19 mouse cellular contexts compared by ENCODE assay signal in genomic region chr15:85173425-85173824, GRCm38 (mm10). TPM values are rescaled to one million over a fixed set of nuclear protein-coding genes. Genes with fewer than 3 reads are reported as not detected.
DNase-seq lines count a peak whose midpoint lies in the region; ATAC-seq and TF ChIP-seq lines count a peak whose summit lies in the region.
"Had no signal": no experiment of that assay in that cellular context is flagged by ENCODE, and none has a peak within 500 bp of the region (broad histone marks: within the 10 kb centered on the region; RNA-seq: fewer than 3 reads in every experiment).

No protein-coding gene starts in this region.

- intact Hi-C loops in gastrocnemius, adult 2 months (cut with DNase I) = no loop called here
- intact Hi-C loops in gastrocnemius, postnatal 36 days (cut with DNase I) = no loop called here

- peaks cover 8% of the 10 kb centered on the region; the same call in 1 of the 2 replicates for H3K4me1 ChIP-seq in intestine, embryonic 15.5 days (replicated peaks)
- no peaks in the 10 kb centered on the region for H3K4me1 ChIP-seq in intestine, postnatal 0 days (replicated peaks; ENCODE audit: control insufficient read depth, insufficient read depth, low read length)
- peaks cover 12% of the 10 kb centered on the region for H3K4me1 ChIP-seq in embryonic facial prominence, embryonic 12.5 days
- no peaks in the 10 kb centered on the region for H3K4me1 ChIP-seq in forebrain, embryonic 11.5 days (replicated peaks; ENCODE audit: control insufficient read depth, insufficient read depth, low read length)
- H3K4me1 ChIP-seq: forebrain, embryonic 15.5 days; hindbrain, embryonic 12.5 days; midbrain, embryonic 15.5 days; neural tube, embryonic 12.5 days had no signal

- no peaks in the 10 kb centered on the region for H3K36me3 ChIP-seq in intestine, embryonic 15.5 days
- no peaks in the 10 kb centered on the region for H3K36me3 ChIP-seq in intestine, postnatal 0 days (ENCODE audit: control insufficient read depth, insufficient read depth)
- H3K36me3 ChIP-seq in embryonic facial prominence, embryonic 12.5 days = no peaks in the 10 kb centered on the region
- H3K36me3 ChIP-seq in forebrain, embryonic 11.5 days (ENCODE audit: control insufficient read depth, insufficient read depth, low read length) = no peaks in the 10 kb centered on the region
- H3K36me3 ChIP-seq: embryonic facial prominence, embryonic 15.5 days; forebrain, embryonic 15.5 days; hindbrain, embryonic 12.5 days; midbrain, embryonic 15.5 days; neural tube, embryonic 12.5 days had no signal

- H3K27ac ChIP-seq in gastrocnemius, adult 2 months = no peak overlapping the region
- peak overlapping the region; percentile 48; the same call in 1 of the 2 replicates for H3K27ac ChIP-seq in intestine, embryonic 15.5 days
- no peak overlapping the region for H3K27ac ChIP-seq in intestine, postnatal 0 days (ENCODE audit: low read depth, low read length)
- H3K27ac ChIP-seq in embryonic facial prominence, embryonic 12.5 days = peak overlapping the region; percentile 66
- no peak overlapping the region for H3K27ac ChIP-seq in forebrain, embryonic 11.5 days (ENCODE audit: low read depth, low read length)
- H3K27ac ChIP-seq: embryonic facial prominence, embryonic 15.5 days; forebrain, embryonic 15.5 days; hindbrain, embryonic 12.5 days; midbrain, embryonic 15.5 days; neural tube, embryonic 12.5 days had no signal

- DNase-seq in gastrocnemius, adult 2 months = no peak
- no peak for DNase-seq in gastrocnemius, postnatal 36 days
- DNase-seq in retina, postnatal 1 day = peak; percentile 55
- no peak for DNase-seq in forebrain, embryonic 11.5 days (ENCODE audit: low spot score)
- no peak for DNase-seq in thymus, postnatal 0 days (ENCODE audit: low spot score)
- DNase-seq: adrenal gland, adult 2 months; cerebellum, adult 9-10 months; gastrocnemius, postnatal 14 days; kidney, adult 9 months; left cerebral cortex, postnatal 4 days; liver, postnatal 0 days had no signal

- ATAC-seq in intestine, embryonic 15.5 days = peak; percentile 47; the same call in 1 of the 2 replicates
- no peak for ATAC-seq in intestine, postnatal 0 days
- no peak for ATAC-seq in embryonic facial prominence, embryonic 12.5 days (ENCODE audit: insufficient number of reproducible peaks, insufficient read depth, low FRiP score, low TSS enrichment)
- no peak for ATAC-seq in forebrain, embryonic 11.5 days (replicated peaks; ENCODE audit: low FRiP score)
- ATAC-seq: forebrain, embryonic 15.5 days; liver, postnatal 0 days; midbrain, embryonic 15.5 days had no signal

- peak overlapping the region; percentile 7 for H3K4me3 ChIP-seq in gastrocnemius, adult 2 months
- no peak overlapping the region for H3K4me3 ChIP-seq in intestine, embryonic 15.5 days (replicated peaks)
- H3K4me3 ChIP-seq in intestine, postnatal 0 days (ENCODE audit: low read depth, low read length) = no peak overlapping the region
- H3K4me3 ChIP-seq in embryonic facial prominence, embryonic 12.5 days = no peak overlapping the region
- H3K4me3 ChIP-seq in forebrain, embryonic 11.5 days (ENCODE audit: low read depth, low read length) = no peak overlapping the region
- H3K4me3 ChIP-seq: embryonic facial prominence, embryonic 15.5 days; forebrain, embryonic 15.5 days; hindbrain, embryonic 12.5 days; midbrain, embryonic 15.5 days; neural tube, embryonic 12.5 days had no signal

- no peak overlapping the region for H3K9ac ChIP-seq in intestine, embryonic 15.5 days
- H3K9ac ChIP-seq in intestine, postnatal 0 days (ENCODE audit: low read depth, low read length) = no peak overlapping the region; the same call in 1 of the 2 replicates
- H3K9ac ChIP-seq in embryonic facial prominence, embryonic 12.5 days = no peak overlapping the region
- no peak overlapping the region for H3K9ac ChIP-seq in forebrain, embryonic 11.5 days (ENCODE audit: low read length)
- H3K9ac ChIP-seq: embryonic facial prominence, embryonic 15.5 days; forebrain, embryonic 15.5 days; hindbrain, embryonic 12.5 days; liver, postnatal 0 days; midbrain, embryonic 15.5 days; neural tube, embryonic 12.5 days had no signal

- no peak for TF ChIP-seq CTCF in gastrocnemius, adult 2 months (IDR thresholded peaks at IDR 0.05)
- TF ChIP-seq CTCF in intestine, postnatal 0 days (IDR thresholded peaks at IDR 0.05; ENCODE audit: low read depth) = no peak

- H3K27me3 ChIP-seq in intestine, embryonic 15.5 days (replicated peaks) = no peaks in the 10 kb centered on the region
- H3K27me3 ChIP-seq in intestine, postnatal 0 days (replicated peaks; ENCODE audit: control insufficient read depth, insufficient read depth, low read length) = no peaks in the 10 kb centered on the region
- no peaks in the 10 kb centered on the region for H3K27me3 ChIP-seq in embryonic facial prominence, embryonic 12.5 days
- H3K27me3 ChIP-seq in forebrain, embryonic 11.5 days (ENCODE audit: control insufficient read depth, insufficient read depth, low read length) = no peaks in the 10 kb centered on the region
- H3K27me3 ChIP-seq: embryonic facial prominence, embryonic 15.5 days; forebrain, embryonic 15.5 days; midbrain, embryonic 15.5 days; neural tube, embryonic 12.5 days had no signal

- no peak overlapping the region for H3K4me2 ChIP-seq in intestine, embryonic 15.5 days (replicated peaks)
- no peak overlapping the region for H3K4me2 ChIP-seq in intestine, postnatal 0 days (replicated peaks; ENCODE audit: low read depth)
- H3K4me2 ChIP-seq in embryonic facial prominence, embryonic 12.5 days (replicated peaks) = no peak overlapping the region
- H3K4me2 ChIP-seq in forebrain, embryonic 11.5 days (ENCODE audit: low read depth, low read length, severe bottlenecking) = no peak overlapping the region
- H3K4me2 ChIP-seq: embryonic facial prominence, embryonic 15.5 days; forebrain, embryonic 15.5 days; hindbrain, embryonic 12.5 days; midbrain, embryonic 15.5 days; neural tube, embryonic 12.5 days had no signal

- 46% methylated on average over 8 of the region's 8 CpGs for WGBS in intestine, embryonic 15.5 days
- 67% methylated on average over 8 of the region's 8 CpGs for WGBS in intestine, postnatal 0 days
- 49% methylated on average over 8 of the region's 8 CpGs for WGBS in embryonic facial prominence, embryonic 12.5 days
- 89% methylated on average over 8 of the region's 8 CpGs for WGBS in forebrain, embryonic 11.5 days

- H3K9me3 ChIP-seq in intestine, embryonic 15.5 days = no peaks in the 10 kb centered on the region
- H3K9me3 ChIP-seq in intestine, postnatal 0 days (ENCODE audit: control insufficient read depth) = no peaks in the 10 kb centered on the region
- no peaks in the 10 kb centered on the region for H3K9me3 ChIP-seq in embryonic facial prominence, embryonic 12.5 days
- no peaks in the 10 kb centered on the region for H3K9me3 ChIP-seq in forebrain, embryonic 11.5 days (ENCODE audit: control insufficient read depth, low read length)
- H3K9me3 ChIP-seq: embryonic facial prominence, embryonic 15.5 days; forebrain, embryonic 15.5 days; hindbrain, embryonic 12.5 days; midbrain, embryonic 15.5 days; neural tube, embryonic 12.5 days had no signal

RNA-seq across cellular contexts. Expression of gene Fbln1, which starts 32.3 kb away (rescaled TPM):
- total RNA-seq in gastrocnemius, adult 2 months (2021) = 10 to 100 TPM in 1 of 2 experiments, 1 to 10 TPM in 1; 6.5 to 20.9 TPM
- 1 to 10 TPM; 4.8 to 5.7 TPM for total RNA-seq in gastrocnemius, postnatal 36 days (2021)
- polyA plus RNA-seq in intestine, embryonic 15.5 days (2015; fragmentation: Nextera tagmentation; extraction: Ambion mirVana) = 184 and 194 TPM in 2 replicates
- 90.5 and 97.9 TPM in 2 replicates for polyA plus RNA-seq in intestine, postnatal 0 days (2015; fragmentation: Nextera tagmentation; extraction: Ambion mirVana)
- polyA plus RNA-seq in embryonic facial prominence, embryonic 12.5 days (2016; fragmentation: Nextera tagmentation; extraction: Ambion mirVana) = 236 and 250 TPM in 2 replicates
- polyA plus RNA-seq in forebrain, embryonic 11.5 days (2014; fragmentation: Nextera tagmentation; extraction: Ambion mirVana) = 147 and 161 TPM in 2 replicates
- 24.3 and 28.5 TPM in 2 replicates for polyA plus RNA-seq in thymus, postnatal 0 days (2015; fragmentation: Nextera tagmentation; extraction: Ambion mirVana)

RNA-seq across cellular contexts. Expression of gene Ribc2, which starts 41.5 kb away (rescaled TPM):
- total RNA-seq in gastrocnemius, adult 2 months (2021) = not detected
- not detected for total RNA-seq in gastrocnemius, postnatal 36 days (2021)
- 0.08 and 0.19 TPM in 2 replicates for polyA plus RNA-seq in intestine, embryonic 15.5 days (2015; fragmentation: Nextera tagmentation; extraction: Ambion mirVana)
- 0.13 TPM in 1 of 2 replicates, not detected in the other for polyA plus RNA-seq in intestine, postnatal 0 days (2015; fragmentation: Nextera tagmentation; extraction: Ambion mirVana)
- 0.98 and 1.0 TPM in 2 replicates for polyA plus RNA-seq in embryonic facial prominence, embryonic 12.5 days (2016; fragmentation: Nextera tagmentation; extraction: Ambion mirVana)
- polyA plus RNA-seq in forebrain, embryonic 11.5 days (2014; fragmentation: Nextera tagmentation; extraction: Ambion mirVana) = 0.47 and 0.95 TPM in 2 replicates
- polyA plus RNA-seq in thymus, postnatal 0 days (2015; fragmentation: Nextera tagmentation; extraction: Ambion mirVana) = 0.21 and 0.32 TPM in 2 replicates
- total RNA-seq: adrenal gland, adult 2 months; gastrocnemius, postnatal 14 days had no signal
- polyA plus RNA-seq: adrenal gland, adult 2 months; liver, postnatal 0 days had no signal

RNA-seq across cellular contexts. Expression of gene Smc1b, which starts 41.7 kb away (rescaled TPM):
- total RNA-seq in gastrocnemius, adult 2 months (2021) = not detected
- not detected for total RNA-seq in gastrocnemius, postnatal 36 days (2021)
- polyA plus RNA-seq in intestine, embryonic 15.5 days (2015; fragmentation: Nextera tagmentation; extraction: Ambion mirVana) = 0.11 and 0.21 TPM in 2 replicates
- 0.07 and 0.18 TPM in 2 replicates for polyA plus RNA-seq in intestine, postnatal 0 days (2015; fragmentation: Nextera tagmentation; extraction: Ambion mirVana)
- 0.22 and 0.31 TPM in 2 replicates for polyA plus RNA-seq in embryonic facial prominence, embryonic 12.5 days (2016; fragmentation: Nextera tagmentation; extraction: Ambion mirVana)
- polyA plus RNA-seq in forebrain, embryonic 11.5 days (2014; fragmentation: Nextera tagmentation; extraction: Ambion mirVana) = 0.07 and 0.12 TPM in 2 replicates
- 0.26 and 0.33 TPM in 2 replicates for polyA plus RNA-seq in thymus, postnatal 0 days (2015; fragmentation: Nextera tagmentation; extraction: Ambion mirVana)
- total RNA-seq: adrenal gland, adult 2 months; gastrocnemius, postnatal 14 days had no signal
- polyA plus RNA-seq: adrenal gland, adult 2 months had no signal

Comparison
In these comparisons a context has a peak if more than half of its experiments do, and no peak if none do; other contexts are left out.
1. H3K27ac ChIP-seq: peak in intestine, embryonic 15.5 days (single experiment) and embryonic facial prominence, embryonic 12.5 days (single experiment); none in gastrocnemius, adult 2 months (single experiment), intestine, postnatal 0 days (single experiment) and forebrain, embryonic 11.5 days (single experiment).